18 mouse cellular contexts compared by ENCODE assay signal in the genomic region with DNA sequence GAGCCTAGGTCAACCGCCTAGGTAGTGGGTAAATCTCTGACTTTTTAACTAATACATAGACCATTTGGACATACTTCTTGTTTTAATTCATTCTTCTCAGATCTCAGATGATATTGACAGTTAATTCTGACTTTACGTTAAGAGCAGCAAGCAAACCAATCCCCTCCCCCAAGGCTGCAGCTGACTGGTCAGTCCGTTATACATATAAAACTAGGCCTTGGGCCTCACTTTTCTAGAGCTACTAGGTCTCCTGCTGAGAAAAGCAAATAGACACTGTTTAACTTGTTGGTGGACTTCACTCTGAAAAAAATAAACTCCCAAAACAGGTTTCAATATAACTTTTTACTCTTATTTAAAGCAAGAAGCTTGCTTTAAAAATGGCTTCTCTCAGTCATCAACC. TPM values are rescaled to one million over a fixed set of nuclear protein-coding genes. Genes with fewer than 3 reads are reported as not detected.
DNase-seq lines count a peak whose midpoint lies in the region; ATAC-seq lines count a peak whose summit lies in the region.
"Had no signal": no experiment of that assay in that cellular context is flagged by ENCODE, and none has a peak within 500 bp of the region (broad histone marks: within the 10 kb centered on the region; RNA-seq: fewer than 3 reads in every experiment).

No protein-coding gene starts in this region.

- H3K4me2 ChIP-seq in kidney, embryonic 16.5 days (replicated peaks; ENCODE audit: low read depth, low read length) = no peak overlapping the region
- H3K4me2 ChIP-seq: embryonic facial prominence, embryonic 12.5 days; forebrain, embryonic 13.5 days; forebrain, embryonic 15.5 days had no signal

- H3K27me3 ChIP-seq in kidney, embryonic 16.5 days (ENCODE audit: insufficient read depth, low read length) = no peaks in the 10 kb centered on the region
- H3K27me3 ChIP-seq: embryonic facial prominence, embryonic 12.5 days; forebrain, embryonic 13.5 days; forebrain, embryonic 15.5 days had no signal

- H3K9ac ChIP-seq in kidney, embryonic 16.5 days (replicated peaks; ENCODE audit: low read length) = no peak overlapping the region
- H3K9ac ChIP-seq: embryonic facial prominence, embryonic 12.5 days; forebrain, embryonic 13.5 days; forebrain, embryonic 15.5 days had no signal

- peak; percentile 59 for DNase-seq in kidney, adult 9 months
- DNase-seq in kidney, postnatal 36 days = peak; percentile 24 to 37
- no peak for DNase-seq in kidney, postnatal 10 days
- peak; percentile 43 for DNase-seq in yolk sac, embryonic 10.5 days (ENCODE audit: low spot score)
- DNase-seq in adrenal gland, adult 8-10 months = no peak
- DNase-seq: adrenal gland, adult 2 months; adrenal gland, postnatal 14 days; adrenal gland, postnatal 36 days; cerebellum, adult 11-12 months; cerebellum, adult 2 months; cerebellum, adult 9-10 months; cerebellum, postnatal 10 days; cerebellum, postnatal 25 days had no signal

- WGBS in kidney, embryonic 16.5 days = 85% methylated on average over 3 of the region's 3 CpGs

- 0 out of 2 replicates have a peak, but pooled peaks cover 5% of the 10 kb centered on the region for H3K4me1 ChIP-seq in kidney, embryonic 16.5 days (ENCODE audit: insufficient read depth, low read length)
- H3K4me1 ChIP-seq: embryonic facial prominence, embryonic 12.5 days; forebrain, embryonic 15.5 days had no signal

- H3K36me3 ChIP-seq in kidney, embryonic 16.5 days (ENCODE audit: insufficient read depth, low read length) = no peaks in the 10 kb centered on the region
- H3K36me3 ChIP-seq: embryonic facial prominence, embryonic 10.5 days; embryonic facial prominence, embryonic 12.5 days; forebrain, embryonic 15.5 days had no signal

- ATAC-seq in kidney, embryonic 16.5 days (ENCODE audit: low FRiP score, low TSS enrichment) = no peak
- ATAC-seq: forebrain, embryonic 13.5 days; forebrain, embryonic 15.5 days had no signal

- H3K4me3 ChIP-seq in kidney, embryonic 16.5 days (ENCODE audit: low read length) = no peak overlapping the region
- H3K4me3 ChIP-seq: embryonic facial prominence, embryonic 10.5 days; embryonic facial prominence, embryonic 12.5 days; forebrain, embryonic 13.5 days; forebrain, embryonic 15.5 days had no signal

- no peaks in the 10 kb centered on the region for H3K9me3 ChIP-seq in kidney, embryonic 16.5 days (ENCODE audit: low read length)
- H3K9me3 ChIP-seq: embryonic facial prominence, embryonic 10.5 days; embryonic facial prominence, embryonic 12.5 days; forebrain, embryonic 13.5 days; forebrain, embryonic 15.5 days had no signal

- H3K27ac ChIP-seq in kidney, embryonic 16.5 days (ENCODE audit: low read length) = no peak overlapping the region
- H3K27ac ChIP-seq: embryonic facial prominence, embryonic 10.5 days; embryonic facial prominence, embryonic 12.5 days; forebrain, embryonic 13.5 days; forebrain, embryonic 15.5 days had no signal

RNA-seq across cellular contexts. Expression of a gene that starts 34.3 kb away (rescaled TPM):
- 48.3 and 54.3 TPM in 2 replicates for polyA plus RNA-seq in kidney, embryonic 16.5 days (2015; fragmentation: Nextera tagmentation; extraction: Ambion mirVana)
- total RNA-seq in adrenal gland, adult 8-10 months (2022) = 100 to 1,000 TPM in 3 of 4 experiments, 10 to 100 TPM in 1; 96.9 to 142 (median 114) TPM

RNA-seq across cellular contexts. Expression of a gene that starts 37.8 kb away (rescaled TPM):
- 25.9 and 29.7 TPM in 2 replicates for polyA plus RNA-seq in kidney, embryonic 16.5 days (2015; fragmentation: Nextera tagmentation; extraction: Ambion mirVana)
- 100 to 1,000 TPM in 2 of 4 experiments, 10 to 100 TPM in 2; 32.4 to 142 (median 75.6) TPM for total RNA-seq in adrenal gland, adult 8-10 months (2022)

Comparison
In these comparisons a context has a peak if more than half of its experiments do, and no peak if none do; other contexts are left out.
1. DNase-seq: peak in kidney, adult 9 months (single experiment), kidney, postnatal 36 days (2 of 2) and yolk sac, embryonic 10.5 days (single experiment); none in kidney, postnatal 10 days (single experiment) and adrenal gland, adult 8-10 months (single experiment).